Mouse (Mus musculus) liver, adult 2 months (tissue): ENCODE data around the gene Hsd17b1. TPM values are rescaled to one million over a fixed set of nuclear protein-coding genes. Genes with fewer than 3 reads are reported as not detected.

Experiments used
- DNase-seq: peaks from one replicate; pipeline ENCODE4 v3.0.0-alpha.2; 2011; ENCODE audit warnings: low read depth, low spot score; ENCODE audit errors: extremely low read depth
- H3K27ac ChIP-seq: fragments of 200-500 bp; replicated peaks from 2 replicates; pipeline ENCODE4 v1.5.1; 2012; ENCODE audit warnings: low read depth, mild to moderate bottlenecking, control low read depth, inconsistent platforms, low read length; ENCODE audit not compliant: insufficient read depth
- H3K27me3 ChIP-seq: fragments of 200-500 bp; 2 replicates; pipeline ENCODE4 v1.6.1; 2012; ENCODE audit warnings: mild to moderate bottlenecking, moderate library complexity, low read length, inconsistent platforms; ENCODE audit not compliant: control insufficient read depth, insufficient read depth
- H3K36me3 ChIP-seq: fragments of 200-500 bp; 2 replicates; pipeline ENCODE4 v1.6.1; 2012; ENCODE audit warnings: low read length, inconsistent platforms; ENCODE audit not compliant: control insufficient read depth, insufficient read depth
- H3K4me1 ChIP-seq: fragments of 200-500 bp; 2 replicates; pipeline ENCODE4 v1.6.1; 2011; ENCODE audit warnings: low read length; ENCODE audit not compliant: control insufficient read depth, insufficient read depth
- H3K4me3 ChIP-seq: fragments of 200-500 bp; 2 replicates; pipeline ENCODE4 v1.5.1; 2011; ENCODE audit warnings: low read depth, mild to moderate bottlenecking, control low read depth, low read length, moderate library complexity; ENCODE audit not compliant: insufficient read depth
- H3K79me2 ChIP-seq: fragments of 200-500 bp; 2 replicates; pipeline ENCODE4 v1.6.1; 2012; ENCODE audit warnings: inconsistent platforms, mild to moderate bottlenecking, low read length, moderate library complexity; ENCODE audit not compliant: control insufficient read depth, insufficient read depth
- H3K9ac ChIP-seq: fragments of 200-500 bp; 2 replicates; pipeline ENCODE4 v1.6.1; 2012; ENCODE audit warnings: low read depth, mild to moderate bottlenecking, control low read depth, inconsistent platforms, low read length
- CTCF ChIP-seq: fragments of 200-500 bp; IDR thresholded peaks from 2 replicates; pipeline ENCODE4 v1.5.1; 2011; ENCODE audit warnings: low read depth, low read length, control low read depth
- POLR2A ChIP-seq: fragments of 200-500 bp; IDR thresholded peaks from 2 replicates; pipeline ENCODE4 v1.6.1; 2011; ENCODE audit warnings: low read length, control low read depth; ENCODE audit not compliant: insufficient read depth; ENCODE audit errors: extremely low read depth
- WGBS: fragments of 180-500 bp; shearing (Covaris S2); methylation state at CpG from one replicate; pipeline ENCODE4 v1.1.7; 2018; 5-methylcytosine and 5-hydroxymethylcytosine counted together
- polyA plus RNA-seq: library from polyadenylated mRNA; depleted of rRNA; stranded (reverse); fragments of >200 nt; gene quantifications from 2 replicates; pipeline ENCODE4 v1.2.3, GENCODE M21; 2012
- total RNA-seq: library from RNA; depleted of rRNA; stranded (reverse); fragments of >200 nt; gene quantifications from 2 replicates; pipeline ENCODE4 v1.2.3, GENCODE M21; 2014

Gene Hsd17b1
- total and polyA plus RNA-seq, 2 experiments, result 0.37 TPM

DNA sequence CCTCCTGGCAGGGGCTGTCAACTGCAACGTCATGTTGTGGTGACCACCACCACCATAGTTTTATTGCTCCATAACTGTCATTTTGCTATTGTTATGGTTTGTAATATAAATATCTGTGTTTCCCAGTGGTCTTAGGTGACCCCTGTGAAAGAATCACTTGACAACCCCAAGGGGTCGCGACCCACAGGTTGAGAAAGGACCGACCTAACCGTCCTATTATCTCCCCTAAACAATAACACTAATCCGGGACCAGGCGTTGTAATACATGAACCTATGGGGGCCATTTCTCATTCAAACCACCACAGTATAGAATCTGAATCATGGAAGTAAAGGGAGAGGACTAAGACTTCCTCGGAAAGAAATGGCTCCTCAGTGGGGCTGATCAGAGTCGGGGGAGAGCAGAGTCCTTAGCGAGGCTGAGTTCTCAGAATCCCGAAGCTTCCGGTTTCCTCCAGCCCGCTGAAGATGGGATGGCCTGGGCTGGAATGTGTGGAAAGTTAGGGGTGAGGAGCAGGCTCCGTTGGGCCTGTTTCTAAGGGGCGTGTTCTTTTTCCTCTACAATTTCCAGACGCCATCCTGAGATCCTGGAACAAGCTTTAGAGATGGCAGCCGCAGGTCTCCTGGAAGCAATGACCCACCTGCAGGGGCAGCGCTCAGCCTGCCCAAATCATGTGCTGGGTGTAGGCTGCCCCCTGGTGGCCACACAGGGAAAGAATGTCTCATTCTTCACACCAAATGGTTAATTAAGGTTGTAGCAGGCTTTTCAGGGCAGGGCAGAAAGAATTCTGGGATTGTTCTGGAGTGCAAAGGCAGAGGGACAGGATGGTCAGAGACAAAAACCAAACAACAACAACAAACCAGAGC is 11.4 kb upstream of the Hsd17b1 start:
- 12% methylated on average over 18 of the region's 18 CpGs for WGBS
- H3K27ac ChIP-seq, result peak overlapping the region; percentile 36
- H3K27me3 ChIP-seq, result no peaks in the 10 kb centered on the region

DNA sequence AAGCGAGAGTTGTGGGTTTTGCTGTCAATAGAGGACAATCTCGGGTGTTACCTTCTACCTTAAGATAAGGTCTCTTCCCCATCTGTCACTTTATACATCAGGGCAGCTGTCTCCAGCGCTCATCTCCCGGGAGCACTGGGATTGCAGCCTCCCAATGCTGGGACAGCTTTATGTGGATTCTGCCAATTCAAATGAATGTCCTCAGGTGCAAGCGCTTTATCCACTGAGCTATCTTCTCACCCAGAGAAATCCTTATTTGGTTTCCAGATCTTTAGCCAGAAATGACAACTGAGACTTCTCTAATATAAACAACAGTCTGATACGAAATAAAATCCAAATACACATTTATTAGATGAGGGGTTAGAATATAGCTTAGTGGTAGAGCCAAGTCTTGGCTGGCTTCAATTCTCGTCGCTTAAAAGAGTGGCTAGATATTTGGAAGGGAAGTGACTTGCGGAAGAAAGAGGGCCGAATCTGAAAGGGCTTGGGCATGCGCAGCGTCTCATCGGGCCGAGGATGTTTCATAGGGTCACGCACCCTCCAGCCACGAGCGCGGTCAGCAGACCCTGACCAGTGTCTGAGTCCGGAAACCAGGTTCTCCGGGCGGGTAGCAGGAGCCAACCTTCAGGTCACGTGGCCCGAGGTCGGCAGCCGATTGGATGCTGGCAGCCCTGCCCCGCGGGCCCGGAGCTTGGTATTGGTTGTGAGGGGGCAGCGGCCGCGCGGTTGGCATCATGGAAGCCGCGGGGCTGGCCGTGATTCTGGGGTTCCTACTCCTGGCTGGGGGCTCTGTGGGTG is 8.6 kb upstream of the Hsd17b1 start, which contains the start of gene Naglu:
Naglu (plus strand) TSS at position 622 of the 798 bp plus-strand sequence.
- WGBS, result 4% methylated on average over 35 of the region's 35 CpGs
- DNase-seq, result peak; percentile 86
- peak within 1 kb of the TSS; percentile 59 for H3K27ac ChIP-seq
- H3K36me3 ChIP-seq, result no peaks in the 10 kb centered on the region
- TF ChIP-seq CTCF (no peak), POLR2A (0 out of 2 replicates have a peak, but pooled peaks have one; percentile 29)
- H3K4me1 ChIP-seq, result peaks cover 12% of the 10 kb centered on the region
- peak within 1 kb of the TSS; percentile 86 for H3K9ac ChIP-seq
- H3K79me2 ChIP-seq, result no peaks in the 10 kb centered on the region
- peak within 1 kb of the TSS; percentile 85 for H3K4me3 ChIP-seq
- H3K27me3 ChIP-seq, result no peaks in the 10 kb centered on the region

More for the DNA sequence above, 11.4 kb upstream of the Hsd17b1 start:
- no peaks in the 10 kb centered on the region for H3K79me2 ChIP-seq
- no peak for TF ChIP-seq POLR2A
- TF ChIP-seq CTCF, result peak; percentile 96
- peaks cover 32% of the 10 kb centered on the region for H3K4me1 ChIP-seq
- peak overlapping the region; percentile 54; the same call in 1 of the 2 replicates for H3K9ac ChIP-seq
- DNase-seq, result peak; percentile 63
- peak overlapping the region; percentile 10; the same call in 1 of the 2 replicates for H3K4me3 ChIP-seq
- H3K36me3 ChIP-seq, result no peaks in the 10 kb centered on the region

DNA sequence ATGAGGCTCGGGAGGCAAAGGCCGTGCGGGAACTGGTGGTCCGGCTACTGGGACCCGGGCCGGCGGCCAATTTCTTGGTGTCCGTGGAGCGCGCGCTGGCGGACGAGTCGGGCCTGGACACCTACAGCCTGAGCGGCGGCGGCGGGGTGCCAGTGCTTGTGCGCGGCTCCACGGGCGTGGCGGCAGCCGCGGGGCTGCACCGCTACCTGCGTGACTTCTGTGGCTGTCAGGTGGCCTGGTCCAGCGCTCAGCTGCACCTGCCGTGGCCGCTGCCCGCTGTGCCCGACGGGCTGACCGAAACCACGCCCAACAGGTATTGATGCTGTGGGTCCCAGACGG is 8.1 kb upstream of the Hsd17b1 start:
- 2% methylated on average over 36 of the region's 36 CpGs for WGBS
- peak overlapping the region; percentile 59 for H3K27ac ChIP-seq
- TF ChIP-seq CTCF (no peak), POLR2A (no peak)
- H3K27me3 ChIP-seq, result no peaks in the 10 kb centered on the region
- H3K4me3 ChIP-seq, result peak overlapping the region; percentile 85
- H3K4me1 ChIP-seq, result peaks cover 10% of the 10 kb centered on the region
- H3K79me2 ChIP-seq, result no peaks in the 10 kb centered on the region
- no peaks in the 10 kb centered on the region for H3K36me3 ChIP-seq
- DNase-seq, result no peak
- peak overlapping the region; percentile 86 for H3K9ac ChIP-seq

DNA sequence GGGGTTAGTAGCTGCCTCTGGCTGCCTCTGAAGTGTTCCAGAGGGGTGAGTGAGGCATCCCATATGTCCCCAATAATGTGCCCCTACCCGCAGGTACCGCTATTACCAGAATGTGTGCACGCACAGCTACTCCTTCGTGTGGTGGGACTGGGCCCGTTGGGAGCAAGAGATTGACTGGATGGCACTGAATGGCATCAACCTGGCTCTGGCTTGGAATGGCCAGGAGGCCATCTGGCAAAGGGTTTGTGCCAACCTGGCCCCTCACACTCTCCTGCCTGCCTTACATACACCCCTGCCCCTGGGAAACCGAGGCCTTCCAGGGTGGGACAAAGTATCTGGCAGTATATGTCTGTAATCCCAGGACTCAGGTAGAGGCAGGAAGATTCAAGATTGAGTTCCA is 7.2 kb upstream of the Hsd17b1 start:
- WGBS, result 82% methylated on average over 6 of the region's 6 CpGs
- Histone ChIP-seq H3K4me3 (no peak overlapping the region), H3K9ac (no peak overlapping the region), H3K4me1 (peaks cover 7% of the 10 kb centered on the region), H3K27me3 (no peaks in the 10 kb centered on the region), H3K79me2 (no peaks in the 10 kb centered on the region), H3K36me3 (no peaks in the 10 kb centered on the region), H3K27ac (no peak overlapping the region)
- DNase-seq, result no peak
- TF ChIP-seq POLR2A, result no peak

DNA sequence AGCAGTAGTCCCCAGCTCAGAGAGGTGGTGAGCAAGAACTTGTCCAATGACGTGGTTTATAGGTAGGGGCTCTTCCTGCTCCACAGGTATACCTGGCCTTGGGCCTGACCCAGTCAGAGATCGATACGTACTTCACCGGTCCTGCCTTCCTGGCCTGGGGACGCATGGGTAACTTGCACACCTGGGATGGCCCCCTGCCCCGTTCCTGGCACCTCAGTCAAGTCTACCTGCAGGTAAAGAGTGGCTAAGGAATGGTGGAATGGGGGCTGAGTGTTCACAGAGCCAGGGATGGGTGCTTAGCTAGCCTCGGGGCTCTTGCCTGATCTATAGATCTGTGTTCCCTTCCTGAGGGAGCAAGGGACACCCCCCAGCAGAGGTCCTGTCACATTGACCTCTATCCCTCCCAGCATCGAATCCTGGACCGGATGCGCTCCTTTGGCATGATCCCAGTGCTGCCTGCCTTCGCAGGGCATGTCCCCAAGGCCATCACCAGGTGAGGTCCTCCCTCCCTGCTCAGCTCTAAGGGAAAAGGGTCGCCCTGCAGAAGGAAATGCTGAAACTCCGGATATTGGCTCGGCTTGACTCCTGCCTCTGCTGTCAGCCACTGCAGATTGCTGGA is 6.3 kb upstream of the Hsd17b1 start:
- H3K4me3 ChIP-seq, result no peak overlapping the region
- no peaks in the 10 kb centered on the region for H3K79me2 ChIP-seq
- DNase-seq, result no peak
- 86% methylated on average over 14 of the region's 14 CpGs for WGBS
- H3K4me1 ChIP-seq, result peaks cover 3% of the 10 kb centered on the region; the same call in 1 of the 2 replicates
- H3K36me3 ChIP-seq, result no peaks in the 10 kb centered on the region
- TF ChIP-seq CTCF (no peak), POLR2A (no peak)
- no peak overlapping the region for H3K27ac ChIP-seq
- no peaks in the 10 kb centered on the region for H3K27me3 ChIP-seq
- H3K9ac ChIP-seq, result no peak overlapping the region
